Mouse (Mus musculus) embryonic facial prominence, embryonic 11.5 days (tissue): Measurements from ENCODE around the gene Kcnk4. TPM values are rescaled to one million over a fixed set of nuclear protein-coding genes. Genes with fewer than 3 reads are reported as not detected.

Source experiments
- ATAC-seq: fragments of 200-750 bp; cut with Nextera tagmentation; replicated peaks from 2 replicates; pipeline ENCODE4 v1.8.0; 2017; ENCODE audit warnings: low read depth; ENCODE audit not compliant: insufficient number of reproducible peaks, low FRiP score, low TSS enrichment
- DNase-seq: peaks from one replicate; pipeline ENCODE4 v3.0.0-alpha.2; 2015; ENCODE audit warnings: low spot score
- H3K27ac ChIP-seq: fragments of 300-500 bp; sonication (generic); replicated peaks from 2 replicates; pipeline ENCODE4 v1.5.1; 2014; ENCODE audit warnings: mild to moderate bottlenecking, low read depth, low read length, control low read depth
- H3K27me3 ChIP-seq: fragments of 300-500 bp; sonication (generic); 2 replicates; pipeline ENCODE4 v1.6.1; 2014; ENCODE audit warnings: mild to moderate bottlenecking, low read length, moderate library complexity, mixed read lengths; ENCODE audit not compliant: control insufficient read depth, insufficient read depth
- H3K36me3 ChIP-seq: fragments of 300-500 bp; sonication (generic); replicated peaks from 2 replicates; pipeline ENCODE4 v1.6.1; 2014; ENCODE audit warnings: low read depth, mild to moderate bottlenecking, low read length, moderate library complexity, mixed read lengths; ENCODE audit not compliant: control insufficient read depth, insufficient read depth
- H3K4me1 ChIP-seq: fragments of 300-500 bp; sonication (generic); 2 replicates; pipeline ENCODE4 v1.6.1; 2014; ENCODE audit warnings: low read length, mixed read lengths; ENCODE audit not compliant: control insufficient read depth, insufficient read depth
- H3K4me2 ChIP-seq: fragments of 300-500 bp; sonication (generic); 2 replicates; pipeline ENCODE4 v1.6.1; 2014; ENCODE audit warnings: low read depth, mild to moderate bottlenecking, control low read depth, low read length, moderate library complexity
- H3K4me3 ChIP-seq: fragments of 300-500 bp; sonication (generic); 2 replicates; pipeline ENCODE4 v1.5.1; 2014; ENCODE audit warnings: low read depth, low read length, control low read depth
- H3K9ac ChIP-seq: fragments of 300-500 bp; sonication (generic); replicated peaks from 2 replicates; pipeline ENCODE4 v1.6.1; 2014; ENCODE audit warnings: mild to moderate bottlenecking, control low read depth, low read length
- H3K9me3 ChIP-seq: fragments of 300-500 bp; sonication (generic); replicated peaks from 2 replicates; pipeline ENCODE4 v1.6.1; 2016; ENCODE audit warnings: mild to moderate bottlenecking, low read length, inconsistent platforms, mixed read lengths; ENCODE audit not compliant: control insufficient read depth
- WGBS: fragments of 180-500 bp; shearing (Covaris S2); extraction: QIAGEN DNeasy Blood & Tissue Kit; methylation state at CpG from one replicate; pipeline ENCODE4 v1.1.7; 2014; 5-methylcytosine and 5-hydroxymethylcytosine counted together
- polyA plus RNA-seq: library from polyadenylated mRNA; unstranded; fragments of >200 nt; fragmentation: Nextera tagmentation; extraction: Ambion mirVana; gene quantifications from 2 replicates; pipeline ENCODE4 v1.2.1, GENCODE M21; 2014

The Kcnk4 gene
- polyA plus RNA-seq, result 0.26 and 0.32 TPM in 2 replicates

- Histone ChIP-seq H3K4me1 (no peaks in the 10 kb centered on the region; the same call in 1 of the 2 replicates), H3K4me3 (peak within 1 kb of the TSS; percentile 29), H3K27ac (no peak within 1 kb of the TSS), H3K4me2 (peak within 1 kb of the TSS; percentile 63), H3K27me3 (peaks cover 54% of the 10 kb centered on the region), H3K9ac (peak within 1 kb of the TSS; percentile 37), H3K9me3 (no peaks in the 10 kb centered on the region), H3K36me3 (no peaks in the 10 kb centered on the region)
- WGBS, result 7% methylated on average over 23 of the region's 23 CpGs
- DNase-seq, result no peak
- ATAC-seq, result no peak
These were observed at the start of gene Kcnk4 for GRCm38 (mm10) chr19:6934195-6934977. TSS of gene Kcnk4 (minus strand) at chr19:6934515.

- Histone ChIP-seq H3K27ac (no peak overlapping the region), H3K9ac (no peak overlapping the region), H3K27me3 (no peaks in the 10 kb centered on the region), H3K4me1 (no peaks in the 10 kb centered on the region; the same call in 1 of the 2 replicates), H3K36me3 (no peaks in the 10 kb centered on the region), H3K4me2 (no peak overlapping the region), H3K4me3 (no peak overlapping the region), H3K9me3 (no peaks in the 10 kb centered on the region)
- DNase-seq (no peak), ATAC-seq (no peak)
- WGBS, result 88% methylated on average over 5 of the region's 5 CpGs
These were observed 49.3 kb upstream of the Kcnk4 start for GRCm38 (mm10) chr19:6983621-6984020.

GRCm38 (mm10) chr19:6981465-6981864 lies 47.1 kb upstream of the Kcnk4 start:
- Histone ChIP-seq H3K4me1 (no peaks in the 10 kb centered on the region; the same call in 1 of the 2 replicates), H3K9ac (no peak overlapping the region), H3K27ac (no peak overlapping the region), H3K4me2 (no peak overlapping the region), H3K27me3 (no peaks in the 10 kb centered on the region), H3K9me3 (no peaks in the 10 kb centered on the region), H3K4me3 (no peak overlapping the region), H3K36me3 (no peaks in the 10 kb centered on the region)
- WGBS, result 91% methylated on average over 4 of the region's 4 CpGs
- DNase-seq (no peak), ATAC-seq (no peak)

- H3K4me2 ChIP-seq, result peak within 1 kb of the TSS; percentile 82
- no peaks in the 10 kb centered on the region for H3K27me3 ChIP-seq
- peak within 1 kb of the TSS; percentile 80 for H3K9ac ChIP-seq
- DNase-seq, result peak; percentile 99
- no peaks in the 10 kb centered on the region for H3K36me3 ChIP-seq
- H3K27ac ChIP-seq, result peak within 1 kb of the TSS; percentile 72
- ATAC-seq, result peak; percentile 79
- peak within 1 kb of the TSS; percentile 61 for H3K4me3 ChIP-seq
- H3K4me1 ChIP-seq, result no peaks in the 10 kb centered on the region; the same call in 1 of the 2 replicates
- no peaks in the 10 kb centered on the region for H3K9me3 ChIP-seq
- WGBS, result 3% methylated on average over 38 of the region's 38 CpGs
These were observed 46.2 kb upstream of the Kcnk4 start, which contains the start of gene Fkbp2 for GRCm38 (mm10) chr19:6980381-6981093. TSS of gene Fkbp2 (minus strand) at chr19:6980501.

GRCm38 (mm10) chr19:6979486-6980380 lies 45.4 kb upstream of the Kcnk4 start:
- WGBS, result 1% methylated on average over 59 of the region's 59 CpGs
- ATAC-seq, result peak; percentile 91
- Histone ChIP-seq H3K4me2 (peak overlapping the region; percentile 82), H3K27ac (peak overlapping the region; percentile 72), H3K27me3 (no peaks in the 10 kb centered on the region), H3K4me3 (peak overlapping the region; percentile 61), H3K9me3 (no peaks in the 10 kb centered on the region), H3K4me1 (no peaks in the 10 kb centered on the region; the same call in 1 of the 2 replicates), H3K36me3 (no peaks in the 10 kb centered on the region), H3K9ac (peak overlapping the region; percentile 80)
- peak; percentile 99 for DNase-seq

- no peak for ATAC-seq
- H3K4me1 ChIP-seq, result no peaks in the 10 kb centered on the region; the same call in 1 of the 2 replicates
- DNase-seq, result no peak
- no peaks in the 10 kb centered on the region for H3K36me3 ChIP-seq
- peak overlapping the region; percentile 82 for H3K4me2 ChIP-seq
- H3K27ac ChIP-seq, result no peak overlapping the region
- no peaks in the 10 kb centered on the region for H3K27me3 ChIP-seq
- no peaks in the 10 kb centered on the region for H3K9me3 ChIP-seq
- H3K4me3 ChIP-seq, result peak overlapping the region; percentile 61
- 10% methylated on average over 11 of the region's 11 CpGs for WGBS
- peak overlapping the region; percentile 56 for H3K9ac ChIP-seq
These were observed 44.7 kb upstream of the Kcnk4 start for GRCm38 (mm10) chr19:6979001-6979479.

GRCm38 (mm10) chr19:6978639-6978974 lies 44.3 kb upstream of the Kcnk4 start:
- no peak for DNase-seq
- 44% methylated on average over 3 of the region's 3 CpGs for WGBS
- ATAC-seq, result no peak
- peak overlapping the region; percentile 61 for H3K4me3 ChIP-seq
- no peak overlapping the region for H3K27ac ChIP-seq
- H3K4me2 ChIP-seq, result peak overlapping the region; percentile 82; the same call in 1 of the 2 replicates
- peak overlapping the region; percentile 56; the same call in 1 of the 2 replicates for H3K9ac ChIP-seq
- no peaks in the 10 kb centered on the region for H3K9me3 ChIP-seq
- H3K27me3 ChIP-seq, result no peaks in the 10 kb centered on the region
- H3K36me3 ChIP-seq, result no peaks in the 10 kb centered on the region
- no peaks in the 10 kb centered on the region; the same call in 1 of the 2 replicates for H3K4me1 ChIP-seq
